Mouse (Mus musculus): Measurements from ENCODE around the gene Nxpe2. TPM values are rescaled to one million over a fixed set of nuclear protein-coding genes. Genes with fewer than 3 reads are reported as not detected.
"Not testable (repeated sequence)": the region's sequence is repeated elsewhere in the genome, so short reads cannot be mapped to it uniquely, and the experiment has no call there.

The Nxpe2 gene
- polyA plus RNA-seq, 1 experiment from 2014 or later, result 6.7 TPM

DNA sequence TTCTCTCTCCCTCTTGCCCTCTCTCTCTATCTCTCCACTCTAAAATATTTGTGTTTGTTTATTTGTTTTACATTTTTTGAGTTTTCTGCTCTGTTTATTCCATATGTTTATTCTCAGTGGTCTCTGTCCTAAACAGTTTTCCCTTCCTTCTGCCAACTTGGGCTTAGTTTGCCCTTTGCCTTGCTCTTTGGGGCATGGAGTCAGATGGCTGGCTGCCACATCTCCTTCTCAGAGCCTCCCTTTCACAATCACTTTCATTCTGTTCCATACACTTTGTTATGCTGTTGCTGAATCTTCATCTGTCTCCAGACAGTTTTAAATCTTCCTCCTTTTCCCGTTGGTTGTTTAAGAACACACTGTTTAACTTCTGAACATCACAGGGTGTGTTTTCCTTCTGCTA is 37.4 kb downstream of the Nxpe2 start:
- WGBS, result 59% methylated on average over 1 of the region's 1 CpGs
- Histone ChIP-seq H3K4me3 (replicated peaks; ENCODE audit: low read length) (no peak overlapping the region), H3K4me2 (ENCODE audit: low read depth, low read length) (no peak overlapping the region), H3K27ac (ENCODE audit: low read length) (no peak overlapping the region), H3K27me3 (ENCODE audit: control insufficient read depth, insufficient read depth, low read length) (no peaks in the 10 kb centered on the region), H3K4me1 (ENCODE audit: control insufficient read depth, insufficient read depth, low read length) (no peaks in the 10 kb centered on the region), H3K9me3 (replicated peaks; ENCODE audit: control insufficient read depth, low read length) (no peaks in the 10 kb centered on the region), H3K9ac (ENCODE audit: low read length) (no peak overlapping the region), H3K36me3 (ENCODE audit: control insufficient read depth, insufficient read depth, low read length) (no peaks in the 10 kb centered on the region)
- no peak for ATAC-seq (ENCODE audit: insufficient read depth, low FRiP score)

GRCm38 (mm10) chr9:48314194-48314593 is 39.1 kb downstream of the Nxpe2 start:
- no peak overlapping the region for H3K9ac ChIP-seq (ENCODE audit: low read length)
- no peaks in the 10 kb centered on the region for H3K9me3 ChIP-seq (replicated peaks; ENCODE audit: control insufficient read depth, low read length)
- 45% methylated on average over 3 of the region's 3 CpGs for WGBS
- ATAC-seq (ENCODE audit: insufficient read depth, low FRiP score), result no peak
- no peak overlapping the region for H3K4me2 ChIP-seq (ENCODE audit: low read depth, low read length)
- no peak overlapping the region; the same call in 1 of the 2 replicates for H3K27ac ChIP-seq (ENCODE audit: low read length)
- no peaks in the 10 kb centered on the region for H3K36me3 ChIP-seq (ENCODE audit: control insufficient read depth, insufficient read depth, low read length)
- H3K4me1 ChIP-seq (ENCODE audit: control insufficient read depth, insufficient read depth, low read length), result no peaks in the 10 kb centered on the region
- no peak overlapping the region for H3K4me3 ChIP-seq (replicated peaks; ENCODE audit: low read length)
- H3K27me3 ChIP-seq (ENCODE audit: control insufficient read depth, insufficient read depth, low read length), result no peaks in the 10 kb centered on the region

GRCm38 (mm10) chr9:48311241-48311640 is 42.0 kb downstream of the Nxpe2 start:
- Histone ChIP-seq H3K27ac (ENCODE audit: low read length) (no peak overlapping the region), H3K4me1 (ENCODE audit: control insufficient read depth, insufficient read depth, low read length) (no peaks in the 10 kb centered on the region), H3K27me3 (ENCODE audit: control insufficient read depth, insufficient read depth, low read length) (no peaks in the 10 kb centered on the region), H3K9me3 (replicated peaks; ENCODE audit: control insufficient read depth, low read length) (no peaks in the 10 kb centered on the region), H3K4me2 (ENCODE audit: low read depth, low read length) (no peak overlapping the region), H3K4me3 (replicated peaks; ENCODE audit: low read length) (no peak overlapping the region), H3K9ac (ENCODE audit: low read length) (no peak overlapping the region), H3K36me3 (ENCODE audit: control insufficient read depth, insufficient read depth, low read length) (no peaks in the 10 kb centered on the region)
- 55% methylated on average over 5 of the region's 5 CpGs for whole genome bisulfite sequencing
- ATAC-seq (ENCODE audit: insufficient read depth, low FRiP score), result no peak

- H3K4me1 ChIP-seq (ENCODE audit: control insufficient read depth, insufficient read depth, low read length); H3K36me3 ChIP-seq (ENCODE audit: control insufficient read depth, insufficient read depth, low read length); ATAC-seq (ENCODE audit: insufficient read depth, low FRiP score); H3K4me2 ChIP-seq (ENCODE audit: low read depth, low read length); H3K4me3 ChIP-seq (replicated peaks; ENCODE audit: low read length); H3K9ac ChIP-seq (ENCODE audit: low read length); H3K9me3 ChIP-seq (replicated peaks; ENCODE audit: control insufficient read depth, low read length); H3K27ac ChIP-seq (ENCODE audit: low read length); H3K27me3 ChIP-seq (ENCODE audit: control insufficient read depth, insufficient read depth, low read length): not testable (repeated sequence)
- 48% methylated on average over 5 of the region's 5 CpGs for WGBS
These were observed 49.7 kb downstream of the Nxpe2 start for GRCm38 (mm10) chr9:48303564-48303963.

DNA sequence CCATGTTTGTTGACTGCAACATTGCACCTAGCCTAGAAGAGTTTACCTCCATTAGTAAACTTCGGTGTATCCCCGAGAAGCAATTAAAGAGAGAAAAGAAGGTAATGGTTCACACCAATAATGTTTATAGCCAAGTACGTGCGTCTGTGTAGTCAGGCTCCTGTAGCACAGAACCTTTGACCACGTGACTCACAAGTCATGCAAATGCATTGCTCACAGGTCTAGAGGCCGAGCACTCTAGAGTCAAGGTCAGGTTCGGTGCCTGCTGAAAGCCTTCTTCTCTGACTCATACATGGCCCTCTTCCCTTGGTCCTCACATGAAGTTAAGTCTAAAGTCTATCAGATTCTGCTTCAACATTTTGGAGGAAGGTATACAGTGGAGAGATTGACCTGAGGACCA is 54.3 kb downstream of the Nxpe2 start:
- Histone ChIP-seq H3K4me1 (ENCODE audit: control insufficient read depth, insufficient read depth, low read length) (no peaks in the 10 kb centered on the region), H3K9ac (ENCODE audit: low read length) (no peak overlapping the region), H3K9me3 (replicated peaks; ENCODE audit: control insufficient read depth, low read length) (no peaks in the 10 kb centered on the region), H3K36me3 (ENCODE audit: control insufficient read depth, insufficient read depth, low read length) (no peaks in the 10 kb centered on the region), H3K27ac (ENCODE audit: low read length) (no peak overlapping the region), H3K4me3 (replicated peaks; ENCODE audit: low read length) (no peak overlapping the region), H3K4me2 (ENCODE audit: low read depth, low read length) (no peak overlapping the region), H3K27me3 (ENCODE audit: control insufficient read depth, insufficient read depth, low read length) (no peaks in the 10 kb centered on the region)
- 82% methylated on average over 7 of the region's 7 CpGs for whole genome bisulfite sequencing
- no peak for ATAC-seq (ENCODE audit: insufficient read depth, low FRiP score)

DNA sequence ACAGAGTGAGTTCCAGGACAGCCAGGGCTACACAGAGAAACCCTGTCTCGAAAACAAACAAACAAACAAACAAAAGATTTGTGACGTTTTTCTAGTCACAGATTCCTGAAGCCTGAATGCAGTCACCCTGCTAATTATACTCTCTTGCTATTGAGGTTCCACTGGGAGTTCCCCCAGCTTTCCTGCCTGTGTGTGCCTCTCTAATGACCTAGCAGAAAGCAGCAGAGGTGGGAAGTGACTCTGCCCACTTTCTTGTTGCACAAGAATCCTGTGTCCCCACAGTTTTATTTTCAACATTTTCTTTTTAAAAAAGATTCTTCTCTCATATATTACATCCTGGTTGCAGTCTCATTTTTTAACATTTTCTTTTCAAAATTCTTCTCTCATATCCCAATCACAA is 58.5 kb downstream of the Nxpe2 start:
- no peaks in the 10 kb centered on the region for H3K9me3 ChIP-seq (replicated peaks; ENCODE audit: control insufficient read depth, low read length)
- 53% methylated on average over 2 of the region's 2 CpGs for WGBS
- no peaks in the 10 kb centered on the region for H3K4me1 ChIP-seq (ENCODE audit: control insufficient read depth, insufficient read depth, low read length)
- ATAC-seq (ENCODE audit: insufficient read depth, low FRiP score), result no peak
- H3K4me2 ChIP-seq (ENCODE audit: low read depth, low read length), result no peak overlapping the region
- no peak overlapping the region for H3K9ac ChIP-seq (ENCODE audit: low read length)
- no peaks in the 10 kb centered on the region for H3K36me3 ChIP-seq (ENCODE audit: control insufficient read depth, insufficient read depth, low read length)
- H3K27ac ChIP-seq (ENCODE audit: low read length), result no peak overlapping the region
- H3K27me3 ChIP-seq (ENCODE audit: control insufficient read depth, insufficient read depth, low read length), result no peaks in the 10 kb centered on the region
- no peak overlapping the region for H3K4me3 ChIP-seq (replicated peaks; ENCODE audit: low read length)

- Histone ChIP-seq H3K36me3 (ENCODE audit: control insufficient read depth, insufficient read depth, low read length) (no peaks in the 10 kb centered on the region), H3K9me3 (replicated peaks; ENCODE audit: control insufficient read depth, low read length) (no peaks in the 10 kb centered on the region), H3K9ac (ENCODE audit: low read length) (no peak overlapping the region), H3K27me3 (ENCODE audit: control insufficient read depth, insufficient read depth, low read length) (no peaks in the 10 kb centered on the region), H3K4me1 (ENCODE audit: control insufficient read depth, insufficient read depth, low read length) (no peaks in the 10 kb centered on the region), H3K27ac (ENCODE audit: low read length) (no peak overlapping the region), H3K4me2 (ENCODE audit: low read depth, low read length) (no peak overlapping the region), H3K4me3 (replicated peaks; ENCODE audit: low read length) (no peak overlapping the region)
- ATAC-seq (ENCODE audit: insufficient read depth, low FRiP score), result no peak
- WGBS, result 79% methylated on average over 1 of the region's 1 CpGs
These were observed 63.0 kb downstream of the Nxpe2 start for GRCm38 (mm10) chr9:48290281-48290680.

GRCm38 (mm10) chr9:48284221-48284620 is 69.0 kb downstream of the Nxpe2 start:
- Histone ChIP-seq H3K36me3 (ENCODE audit: control insufficient read depth, insufficient read depth, low read length) (no peaks in the 10 kb centered on the region), H3K4me3 (replicated peaks; ENCODE audit: low read length) (no peak overlapping the region), H3K27ac (ENCODE audit: low read length) (no peak overlapping the region), H3K4me2 (ENCODE audit: low read depth, low read length) (no peak overlapping the region), H3K9ac (ENCODE audit: low read length) (no peak overlapping the region), H3K27me3 (ENCODE audit: control insufficient read depth, insufficient read depth, low read length) (no peaks in the 10 kb centered on the region), H3K4me1 (ENCODE audit: control insufficient read depth, insufficient read depth, low read length) (no peaks in the 10 kb centered on the region), H3K9me3 (replicated peaks; ENCODE audit: control insufficient read depth, low read length) (no peaks in the 10 kb centered on the region)
- ATAC-seq (ENCODE audit: insufficient read depth, low FRiP score), result no peak
- WGBS, result 63% methylated on average over 8 of the region's 8 CpGs

GRCm38 (mm10) chr9:48276831-48277230 is 76.4 kb downstream of the Nxpe2 start:
- Histone ChIP-seq H3K9ac (ENCODE audit: low read length) (no peak overlapping the region), H3K36me3 (ENCODE audit: control insufficient read depth, insufficient read depth, low read length) (no peaks in the 10 kb centered on the region), H3K4me3 (replicated peaks; ENCODE audit: low read length) (no peak overlapping the region), H3K27ac (ENCODE audit: low read length) (no peak overlapping the region), H3K4me2 (ENCODE audit: low read depth, low read length) (no peak overlapping the region), H3K4me1 (ENCODE audit: control insufficient read depth, insufficient read depth, low read length) (no peaks in the 10 kb centered on the region), H3K9me3 (replicated peaks; ENCODE audit: control insufficient read depth, low read length) (no peaks in the 10 kb centered on the region), H3K27me3 (ENCODE audit: control insufficient read depth, insufficient read depth, low read length) (no peaks in the 10 kb centered on the region)
- no peak for ATAC-seq (ENCODE audit: insufficient read depth, low FRiP score)
- WGBS, result 89% methylated on average over 15 of the region's 15 CpGs
